Mouse (Mus musculus): ENCODE results near the gene Capns2.

DNA sequence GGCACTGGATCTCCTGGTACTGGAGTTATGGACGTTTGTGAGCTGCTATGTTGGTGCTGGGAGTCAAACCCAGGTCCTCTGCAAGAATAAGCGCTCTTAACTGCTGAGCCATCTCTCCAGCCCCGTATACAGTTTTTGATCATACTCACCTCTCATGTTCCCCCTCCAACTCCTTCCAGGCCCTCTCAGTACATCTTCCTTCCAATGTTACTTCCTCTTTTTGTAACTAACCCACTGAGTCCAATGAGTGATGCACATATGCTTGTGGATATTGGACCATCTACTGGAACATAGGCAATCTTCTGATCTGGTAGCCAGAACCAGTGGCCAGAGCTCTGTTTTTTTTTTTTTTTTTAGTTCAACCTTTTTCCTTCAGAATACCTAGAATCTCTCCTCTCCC, 14.9 kb downstream of the Capns2 start:
- TF ChIP-seq HCFC1 (IDR thresholded peaks at IDR 0.05; ENCODE audit: borderline replicate concordance, insufficient read depth, low read length) (no peak), CHD2 (IDR thresholded peaks at IDR 0.05; ENCODE audit: low read depth, low read length) (no peak), MAFK (IDR thresholded peaks at IDR 0.05; ENCODE audit: insufficient read depth, low read depth, low read length) (no peak), ZNF384 (IDR thresholded peaks at IDR 0.05; ENCODE audit: low read depth, low read length) (no peak)

All from ES-E14 (cell line).